Mouse (Mus musculus): ENCODE data around the gene Pth2. TPM values are rescaled to one million over a fixed set of nuclear protein-coding genes. Genes with fewer than 3 reads are reported as not detected.
"Not testable (repeated sequence)": the region's sequence is repeated elsewhere in the genome, so short reads cannot be mapped to it uniquely, and the experiment has no call there.

The Pth2 gene
- total RNA-seq, 2 experiments from 2014 or later = not detected

GRCm38 (mm10) chr7:45151303-45151702, 29.5 kb upstream of the Pth2 start:
- DNase-seq (ENCODE audit: low spot score in 2 of 2) = no peak
- intact Hi-C loops (cut with DNase I) = no loop called here

GRCm38 (mm10) chr7:45153052-45153451, 27.7 kb upstream of the Pth2 start:
- intact Hi-C loops (cut with DNase I); DNase-seq (ENCODE audit: low spot score in 2 of 2): not testable (repeated sequence)

GRCm38 (mm10) chr7:45153586-45153985, 27.2 kb upstream of the Pth2 start:
- DNase-seq (ENCODE audit: low spot score in 2 of 2) = no peak
- intact Hi-C loops (cut with DNase I) = no loop called here

DNA sequence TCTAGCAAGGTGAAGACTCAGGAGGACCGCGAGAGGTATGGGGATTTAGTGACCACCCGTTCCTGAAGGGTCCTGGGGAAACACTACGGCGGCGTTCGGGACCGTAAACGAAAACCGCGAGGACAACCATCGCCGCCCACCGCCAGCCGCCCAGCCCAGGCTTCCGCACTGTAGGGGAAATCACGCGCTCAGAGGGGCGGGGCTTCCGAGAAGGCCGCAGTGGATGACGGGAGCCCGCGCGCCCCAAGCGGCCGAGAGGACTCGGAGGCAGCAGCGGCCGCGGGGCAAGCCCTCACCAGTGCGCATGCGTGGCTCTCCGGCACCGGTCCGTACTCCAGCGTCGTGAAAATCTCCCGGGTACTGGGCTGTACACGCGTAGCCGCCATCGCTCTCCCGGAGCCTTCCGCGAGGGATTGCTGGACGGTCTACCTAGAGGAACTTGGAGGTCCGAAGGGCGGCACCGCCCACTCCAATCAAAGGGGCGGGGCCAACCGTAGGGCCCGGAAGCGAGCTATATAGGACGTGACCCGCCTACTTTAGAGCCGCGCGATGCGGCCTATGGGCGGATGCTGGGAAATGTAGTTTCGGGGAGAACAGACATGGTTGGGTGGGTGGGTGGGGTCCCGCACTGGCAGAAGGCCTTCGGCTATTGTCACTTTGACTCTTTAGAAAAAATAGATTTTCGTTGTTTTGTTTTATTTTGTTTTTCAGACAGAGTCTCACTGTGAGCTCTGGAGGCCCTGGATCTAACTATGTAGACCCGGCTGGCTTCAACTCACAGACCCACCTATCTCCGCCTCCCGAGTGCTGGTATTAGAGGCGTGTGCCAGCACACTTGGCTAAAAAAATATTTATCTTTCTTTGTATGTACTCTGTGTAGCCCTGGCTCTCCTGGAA, 26.5 kb upstream of the Pth2 start, which contains the start of the genes Pih1d1 and Aldh16a1:
Pih1d1 (plus strand) TSS at position 208 of the 897 bp plus-strand sequence.
Aldh16a1 (minus strand) TSS at position 489 of the 897 bp plus-strand sequence.
- intact Hi-C loops (cut with DNase I) = loop anchor here (1.0 kb wide), 1 partner anchor 26 kb away; the partner anchor contains the start of gene Rpl13a
- peak; percentile 97 to 98 for DNase-seq (ENCODE audit: low spot score in 2 of 2)

DNA sequence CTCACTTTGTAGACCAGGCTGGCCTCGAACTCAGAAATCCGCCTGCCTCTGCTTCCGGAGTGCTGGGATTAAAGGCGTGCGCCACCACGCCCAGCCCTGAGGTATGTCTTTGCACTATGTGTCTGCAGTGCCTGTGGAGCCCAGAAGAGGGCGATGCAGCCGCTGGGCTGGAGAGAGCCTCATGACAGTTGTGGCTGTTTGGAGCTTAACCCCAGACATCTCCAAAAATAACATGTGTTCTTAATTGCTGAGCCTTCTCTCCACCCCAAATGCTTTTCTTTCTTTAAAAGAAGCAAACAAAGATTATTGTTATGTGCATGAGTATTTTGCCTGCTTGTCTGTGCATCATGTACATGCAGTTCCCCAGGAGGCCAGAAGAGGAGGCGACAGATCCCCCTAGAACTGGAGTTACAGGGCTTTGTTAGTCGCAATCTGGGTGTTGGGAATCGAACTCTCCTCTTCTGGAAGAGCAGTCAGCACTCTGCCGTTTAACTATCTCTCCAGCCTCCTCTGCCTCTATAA, 25.7 kb upstream of the Pth2 start:
- DNase-seq (ENCODE audit: low spot score in 2 of 2) = peak in 1 of 2 experiments; percentile 40
- intact Hi-C loops (cut with DNase I) = loop anchor here (1.0 kb wide), 1 partner anchor 27 kb away; the partner anchor contains the start of gene Rpl13a

- no peak for DNase-seq (ENCODE audit: low spot score in 2 of 2)
- intact Hi-C loops (cut with DNase I) = no loop called here
These were observed 25.2 kb upstream of the Pth2 start for GRCm38 (mm10) chr7:45155590-45155989.

- intact Hi-C loops (cut with DNase I) = no loop called here
- no peak for DNase-seq (ENCODE audit: low spot score in 2 of 2)
These were observed 24.6 kb upstream of the Pth2 start for GRCm38 (mm10) chr7:45156206-45156605.

DNA sequence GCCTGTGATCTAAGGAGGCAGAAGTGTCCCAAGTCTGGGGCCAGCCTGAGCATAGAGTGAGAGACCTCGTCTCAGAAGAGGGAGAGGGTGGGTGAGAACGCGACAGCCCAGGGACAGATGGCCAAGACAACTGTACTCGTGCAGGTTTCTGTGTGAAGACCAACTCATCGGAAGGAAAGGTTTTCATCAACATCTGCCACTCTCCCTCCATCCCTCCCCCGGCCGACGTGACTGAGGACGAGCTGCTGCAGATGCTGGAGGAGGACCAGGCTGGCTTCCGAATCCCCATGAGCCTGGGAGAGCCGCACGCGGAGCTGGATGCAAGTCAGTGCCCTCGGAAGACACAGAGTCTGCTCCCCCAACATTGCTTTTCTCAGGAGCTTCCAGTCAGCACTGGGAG, 23.3 kb upstream of the Pth2 start:
- intact Hi-C loops (cut with DNase I) = no loop called here
- DNase-seq (ENCODE audit: low spot score in 2 of 2) = peak; percentile 59 to 60

DNA sequence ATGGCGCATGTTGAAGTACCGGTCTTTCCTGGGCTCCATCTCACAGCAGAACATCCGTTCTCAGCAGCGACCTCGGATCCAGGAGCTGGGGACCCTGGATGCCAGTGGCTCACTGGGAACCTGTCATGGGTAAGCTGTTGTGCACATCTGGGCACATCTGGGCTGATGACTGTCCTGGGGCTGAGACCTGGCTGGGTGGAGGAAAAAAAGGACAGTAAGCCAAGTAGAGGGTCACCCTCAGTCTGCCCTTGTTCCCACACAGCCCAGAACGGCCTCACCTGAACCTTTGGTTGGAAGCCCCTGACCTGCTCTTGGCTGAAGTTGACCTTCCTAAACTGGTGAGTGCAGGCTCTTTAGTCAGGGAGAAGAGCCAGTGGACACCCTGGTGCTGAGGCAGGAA, 21.8 kb upstream of the Pth2 start:
- intact Hi-C loops (cut with DNase I) = no loop called here
- no peak for DNase-seq (ENCODE audit: low spot score in 2 of 2)

DNA sequence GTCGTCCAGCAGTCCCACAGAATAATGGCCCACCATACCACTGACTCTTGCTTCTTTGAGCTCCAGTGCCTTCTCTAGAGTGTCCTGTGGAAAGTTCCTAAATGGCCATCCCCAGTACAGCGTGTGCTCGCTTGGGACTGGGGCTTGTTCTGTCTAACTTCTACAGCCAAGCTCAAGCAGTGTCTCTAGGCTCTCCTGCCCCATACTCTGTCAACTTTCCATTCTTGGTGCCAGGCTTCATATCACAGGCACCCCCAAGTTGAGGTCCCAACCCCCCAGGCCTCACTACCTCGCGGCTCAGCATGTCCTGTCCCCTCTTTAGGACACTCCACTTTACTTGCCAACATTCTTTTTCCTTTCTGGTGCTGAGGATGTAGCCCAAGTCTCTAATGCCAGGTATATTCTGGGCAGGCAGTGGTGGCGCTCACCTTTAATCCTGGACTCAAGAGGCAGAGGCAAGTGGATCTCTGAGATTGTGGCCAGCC, 20.4 kb upstream of the Pth2 start:
- no peak for DNase-seq (ENCODE audit: low spot score in 2 of 2)
- intact Hi-C loops (cut with DNase I) = no loop called here

- intact Hi-C loops (cut with DNase I) = no loop called here
- DNase-seq (ENCODE audit: low spot score in 2 of 2) = no peak
These were observed 19.9 kb upstream of the Pth2 start for GRCm38 (mm10) chr7:45160866-45161265.

DNA sequence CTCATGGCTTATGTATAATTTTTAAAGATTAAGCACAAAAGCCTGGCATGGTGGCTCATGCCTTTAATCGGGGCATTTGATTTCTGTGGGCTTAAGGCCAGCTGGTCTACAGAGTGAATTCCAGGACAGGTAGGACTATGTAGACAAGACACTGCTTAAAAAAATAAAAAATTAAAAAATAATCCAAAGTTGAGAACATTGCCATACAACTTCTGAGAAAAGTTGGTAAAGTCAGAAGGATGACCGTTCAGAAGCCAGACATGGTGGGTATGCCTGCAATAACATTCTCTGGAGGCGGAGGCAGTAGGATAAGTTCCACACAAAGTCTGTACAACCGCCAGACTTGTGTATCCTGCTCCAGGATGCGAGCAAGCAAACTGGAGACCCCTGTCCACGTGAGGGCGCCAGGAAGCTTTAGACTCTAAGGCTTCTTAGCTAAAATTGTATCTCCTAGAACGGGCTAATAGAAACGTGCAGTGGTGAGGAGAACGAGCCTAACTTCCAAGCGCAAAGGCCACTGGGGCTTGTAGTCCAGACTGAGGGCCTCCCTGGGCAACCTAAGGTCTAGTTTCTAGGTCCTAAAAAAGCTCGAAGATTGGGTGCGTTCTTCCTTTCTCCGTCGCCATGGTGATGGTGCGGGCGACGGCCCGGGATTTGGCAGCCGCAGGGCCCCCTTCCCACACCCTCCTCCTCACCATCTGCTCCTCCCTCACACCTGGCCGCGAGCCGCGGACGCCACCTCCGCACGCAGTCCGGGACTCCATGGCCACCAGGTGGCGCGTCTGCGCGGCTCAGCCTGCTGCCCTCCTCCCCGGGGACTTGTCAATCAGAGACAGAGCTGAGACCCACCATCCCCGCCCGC, 19.0 kb upstream of the Pth2 start:
- intact Hi-C loops (cut with DNase I) = loop anchor here (2.0 kb wide), 2 partner anchors 35 to 137 kb away; no protein-coding TSS in a partner anchor
- peak; percentile 96 to 99 for DNase-seq (ENCODE audit: low spot score in 2 of 2)

- intact Hi-C loops (cut with DNase I) = loop anchor here (2.0 kb wide), 2 partner anchors 34 to 136 kb away; no protein-coding TSS in a partner anchor
- DNase-seq (ENCODE audit: low spot score in 2 of 2) = no peak
These were observed 18.2 kb upstream of the Pth2 start for GRCm38 (mm10) chr7:45162551-45162950.

DNA sequence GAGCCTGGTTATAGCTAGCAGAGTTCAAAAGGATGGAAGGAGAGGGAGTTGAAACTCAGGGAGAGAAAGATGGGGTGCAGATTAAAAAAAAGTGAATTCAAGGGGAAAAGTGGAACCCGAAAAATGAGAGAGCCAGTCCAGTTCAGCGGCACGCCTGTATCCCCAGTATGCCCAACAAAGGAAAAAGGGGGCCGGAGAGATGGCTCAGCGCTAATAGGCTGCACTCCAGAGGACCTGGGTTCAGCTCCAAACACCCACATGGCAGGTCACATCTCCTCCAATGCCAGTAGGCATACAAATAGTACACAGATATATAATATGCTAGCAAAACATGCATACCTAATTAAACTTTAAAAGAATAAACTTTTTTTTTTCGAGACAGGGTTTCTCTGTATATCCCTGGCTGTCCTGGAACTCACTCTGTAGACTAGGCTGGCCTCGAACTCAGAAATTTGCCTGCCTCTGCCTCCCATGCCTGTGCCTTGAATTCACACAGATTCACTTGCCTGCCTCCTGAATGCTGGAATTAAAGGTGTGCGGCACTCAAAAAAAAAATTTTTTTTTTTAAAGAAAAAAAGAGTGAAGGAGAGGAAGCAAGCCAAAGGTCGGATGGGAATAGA, 17.7 kb upstream of the Pth2 start:
- intact Hi-C loops (cut with DNase I) = loop anchor here (2.0 kb wide), 2 partner anchors 34 to 136 kb away; no protein-coding TSS in a partner anchor
- no peak for DNase-seq (ENCODE audit: low spot score in 2 of 2)

GRCm38 (mm10) chr7:45163735-45164490, 16.9 kb upstream of the Pth2 start, which contains the start of gene Slc17a7:
Gene Slc17a7 (plus strand): TSS chr7:45163949.
- peak; percentile 58 to 79 for DNase-seq (ENCODE audit: low spot score in 2 of 2)
- intact Hi-C loops (cut with DNase I) = loop anchor here (2.0 kb wide), 2 partner anchors 33 to 135 kb away; no protein-coding TSS in a partner anchor

DNA sequence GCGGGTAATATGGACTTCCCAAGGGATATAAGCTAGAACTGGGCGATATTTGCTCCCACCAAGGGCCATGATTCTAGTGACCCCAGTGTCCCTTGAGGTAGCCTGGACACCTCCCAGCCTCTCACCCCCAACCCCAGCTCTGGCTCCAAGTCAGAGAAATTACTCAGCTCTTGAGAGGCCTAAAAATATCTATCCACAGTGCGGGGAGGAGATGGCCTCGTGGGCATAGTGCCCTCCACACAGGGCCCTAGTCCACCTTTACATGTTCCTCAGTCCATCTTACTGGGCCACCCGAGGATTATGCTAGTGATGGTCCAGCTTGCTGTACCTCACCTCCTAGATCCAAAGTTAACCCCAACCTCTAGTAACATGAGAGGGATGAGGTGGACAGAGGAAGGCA, 16.0 kb upstream of the Pth2 start:
- DNase-seq (ENCODE audit: low spot score in 2 of 2) = peak in 1 of 2 experiments; percentile 28
- intact Hi-C loops (cut with DNase I) = no loop called here

DNA sequence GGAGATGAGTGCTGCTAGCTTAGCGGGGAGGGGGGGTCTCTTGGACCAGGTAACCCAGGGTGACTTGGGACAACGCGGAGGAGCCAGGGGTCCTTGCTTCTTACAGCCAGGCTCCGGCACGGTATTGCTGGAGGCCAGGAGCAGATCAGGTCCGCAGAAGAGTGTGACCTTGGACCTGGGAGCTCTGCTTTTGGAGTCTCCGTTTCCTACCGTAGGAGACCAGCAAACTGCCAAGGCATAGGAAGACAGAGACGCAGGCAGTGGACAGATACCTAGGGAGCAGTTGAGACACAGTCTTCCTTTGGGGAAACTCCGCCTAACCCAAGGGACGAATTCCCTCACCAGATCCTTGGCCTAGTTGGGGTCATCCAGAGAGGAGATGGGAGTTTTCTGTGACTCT, 15.1 kb upstream of the Pth2 start:
- intact Hi-C loops (cut with DNase I) = loop anchor here (2.0 kb wide), 1 partner anchor 67 kb away; no protein-coding TSS in a partner anchor

DNA sequence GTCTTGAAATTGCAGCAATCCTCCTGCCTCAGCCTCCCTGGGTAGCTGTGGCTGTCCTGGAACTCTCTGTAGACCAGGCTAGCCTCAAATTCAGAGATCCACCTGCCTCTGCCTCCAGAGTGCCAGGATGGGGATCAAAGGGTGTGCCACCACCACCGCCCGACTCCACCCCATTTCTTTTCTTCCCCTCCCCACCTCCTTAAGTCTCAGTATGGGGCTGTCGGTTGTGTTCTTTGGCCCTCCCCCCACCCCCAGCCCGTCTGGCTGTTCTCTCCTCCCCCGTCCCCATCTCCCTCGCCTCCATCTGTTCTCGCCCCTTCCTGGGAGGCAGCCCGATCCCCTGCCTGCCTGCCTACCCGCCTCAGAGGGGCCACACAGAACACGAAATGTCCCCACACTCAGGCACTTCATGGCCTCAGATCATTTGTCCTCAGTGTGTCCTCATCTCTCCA, 13.8 kb upstream of the Pth2 start:
- intact Hi-C loops (cut with DNase I) = loop anchor here (2.0 kb wide), 1 partner anchor 66 kb away; no protein-coding TSS in a partner anchor
- DNase-seq (ENCODE audit: low spot score in 2 of 2) = peak; percentile 61 to 78

More for the DNA sequence above, 15.1 kb upstream of the Pth2 start:
- DNase-seq (ENCODE audit: low spot score in 2 of 2) = no peak

Data from left cerebral cortex, postnatal 36 days (tissue).